Mouse (Mus musculus) myocyte (in vitro differentiated cells): ENCODE results near the gene Pex16. TPM values are rescaled to one million over a fixed set of nuclear protein-coding genes. Genes with fewer than 3 reads are reported as not detected.

Experiments
- H3K27me3 ChIP-seq: one replicate; pipeline ENCODE4 v1.6.1; 2011; ENCODE audit not compliant: control insufficient read depth, insufficient read depth, insufficient read length
- H3K36me3 ChIP-seq: one replicate; pipeline ENCODE4 v1.6.1; 2011; ENCODE audit not compliant: control insufficient read depth, insufficient read depth
- H3K4me2 ChIP-seq: one replicate; pipeline ENCODE4 v1.6.1; 2011; ENCODE audit warnings: low read depth, control low read depth
- H3K4me3 ChIP-seq: one replicate; pipeline ENCODE4 v1.5.1; 2011; ENCODE audit warnings: mild to moderate bottlenecking, control low read depth, moderate library complexity
- H3K79me2 ChIP-seq: one replicate; pipeline ENCODE4 v1.6.1; 2011; ENCODE audit not compliant: control insufficient read depth, insufficient read depth
- H3ac ChIP-seq: one replicate; pipeline ENCODE4 v1.6.1; 2011; ENCODE audit not compliant: control insufficient read depth, insufficient read length
- CEBPB ChIP-seq: IDR thresholded peaks from 2 replicates; pipeline ENCODE4 v1.6.1; 2011; ENCODE audit warnings: mild to moderate bottlenecking, moderate library complexity; ENCODE audit not compliant: poor library complexity, insufficient read depth, severe bottlenecking
- E2F4 ChIP-seq: IDR thresholded peaks from one replicate; pipeline ENCODE4 v1.6.1; 2011; ENCODE audit warnings: mild to moderate bottlenecking, control low read depth, moderate library complexity; ENCODE audit not compliant: insufficient read depth
- MAX ChIP-seq: IDR thresholded peaks from one replicate; pipeline ENCODE4 v1.6.1; 2011; ENCODE audit warnings: low read depth, mild to moderate bottlenecking, control low read depth
- MYOD1 ChIP-seq, 3 experiments: IDR thresholded peaks; one replicate each; pipeline ENCODE4 v1.6.1; 2011; ENCODE audit warnings: control low read depth in 2 of 3, low read depth in 2 of 3, mild to moderate bottlenecking in 2 of 3, moderate library complexity in 1 of 3; ENCODE audit not compliant: insufficient read length in 2 of 3, control insufficient read depth in 1 of 3
- MYOG ChIP-seq, 3 experiments: IDR thresholded peaks; one replicate each; pipeline ENCODE4 v1.6.1; 2011; ENCODE audit warnings: control low read depth in 2 of 3, low read depth in 2 of 3, mild to moderate bottlenecking in 2 of 3; ENCODE audit not compliant: insufficient read length in 2 of 3, control insufficient read depth in 1 of 3, insufficient read depth in 1 of 3
- POLR2A ChIP-seq: IDR thresholded peaks from one replicate; pipeline ENCODE4 v1.6.1; 2011; ENCODE audit warnings: low read depth, mild to moderate bottlenecking, control low read depth, moderate library complexity; ENCODE audit not compliant: insufficient read length
- POLR2AphosphoS2 ChIP-seq: IDR thresholded peaks from one replicate; pipeline ENCODE4 v1.6.1; 2011; ENCODE audit warnings: low read depth, control low read depth; ENCODE audit not compliant: insufficient read length
- REST ChIP-seq: IDR thresholded peaks from one replicate; pipeline ENCODE4 v1.6.1; 2011; ENCODE audit warnings: mild to moderate bottlenecking, control low read depth, moderate library complexity; ENCODE audit not compliant: insufficient read depth, insufficient read length
- SRF ChIP-seq: IDR thresholded peaks from one replicate; pipeline ENCODE4 v1.6.1; 2011; ENCODE audit warnings: low read depth; ENCODE audit not compliant: control insufficient read depth, insufficient read length
- TCF12 ChIP-seq: IDR thresholded peaks from one replicate; pipeline ENCODE4 v1.6.1; 2011; ENCODE audit warnings: mild to moderate bottlenecking, control low read depth; ENCODE audit not compliant: poor library complexity, insufficient read depth, severe bottlenecking
- TCF3 ChIP-seq: IDR thresholded peaks from one replicate; pipeline ENCODE4 v1.6.1; 2011; ENCODE audit warnings: low read depth, control low read depth; ENCODE audit not compliant: insufficient read length
- USF1 ChIP-seq: IDR thresholded peaks from one replicate; pipeline ENCODE4 v1.6.1; 2011; ENCODE audit warnings: low read depth, mild to moderate bottlenecking, control low read depth, moderate library complexity
- polyA plus RNA-seq: library from polyadenylated mRNA; unstranded; fragments of >200 nt; fragmentation: generic; extraction: Trizol; gene quantifications from one replicate; pipeline ENCODE4 v1.2.1, GENCODE M21; 2012; ENCODE audit warnings: missing spikeins

Pex16 gene
- polyA plus RNA-seq, 1 experiment, result 44.1 TPM

DNA sequence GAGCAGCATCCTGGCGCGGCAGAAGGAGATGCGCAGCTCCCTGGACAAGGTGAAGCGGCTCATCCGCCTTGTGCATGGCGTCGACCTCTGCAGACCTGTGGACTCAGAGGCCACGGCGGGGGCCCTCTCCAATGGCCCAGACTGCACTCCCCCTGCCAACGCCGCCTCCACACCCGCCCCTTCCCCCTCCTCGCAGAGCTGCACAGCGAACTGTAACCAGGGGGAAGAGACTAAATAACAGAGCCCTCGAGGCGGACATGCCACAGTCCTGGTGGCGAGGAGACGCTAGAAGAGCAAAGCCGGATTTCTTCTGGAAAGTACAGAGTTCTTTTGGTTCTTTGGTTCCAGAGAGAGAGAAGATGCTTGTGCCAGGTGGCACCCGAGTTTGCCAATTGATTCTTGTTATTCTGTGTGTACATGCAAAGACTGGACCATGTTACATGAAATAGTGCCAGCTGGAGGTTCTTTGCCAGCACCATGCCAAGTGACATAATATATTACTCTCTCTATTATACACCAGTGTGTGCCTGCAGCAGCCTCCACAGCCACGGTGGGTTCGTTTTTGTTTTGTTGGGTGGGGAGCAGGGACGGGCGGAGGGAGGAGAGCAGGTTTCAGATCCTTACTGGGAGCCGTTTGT, 14.2 kb upstream of the Pex16 start:
- TF ChIP-seq TCF12 (no peak), MAX (no peak), USF1 (no peak), SRF (no peak), MYOD1 (IDR thresholded peaks at IDR 0.05; ENCODE audit: control insufficient read depth in 1 of 3, insufficient read length in 2 of 3, low read depth in 2 of 3) (no peak), POLR2A (no peak), POLR2AphosphoS2 (no peak), CEBPB (no peak), MYOG (IDR thresholded peaks at IDR 0.05; ENCODE audit: control insufficient read depth in 1 of 3, insufficient read depth in 1 of 3, insufficient read length in 2 of 3, low read depth in 2 of 3) (no peak), TCF3 (no peak), E2F4 (no peak), REST (no peak)
- H3K27me3 ChIP-seq, result no peaks in the 10 kb centered on the region
- no peak overlapping the region for H3K4me3 ChIP-seq
- H3K36me3 ChIP-seq, result peaks cover 16% of the 10 kb centered on the region
- H3K4me2 ChIP-seq, result no peak overlapping the region
- no peaks in the 10 kb centered on the region for H3K79me2 ChIP-seq
- H3ac ChIP-seq, result no peak overlapping the region

DNA sequence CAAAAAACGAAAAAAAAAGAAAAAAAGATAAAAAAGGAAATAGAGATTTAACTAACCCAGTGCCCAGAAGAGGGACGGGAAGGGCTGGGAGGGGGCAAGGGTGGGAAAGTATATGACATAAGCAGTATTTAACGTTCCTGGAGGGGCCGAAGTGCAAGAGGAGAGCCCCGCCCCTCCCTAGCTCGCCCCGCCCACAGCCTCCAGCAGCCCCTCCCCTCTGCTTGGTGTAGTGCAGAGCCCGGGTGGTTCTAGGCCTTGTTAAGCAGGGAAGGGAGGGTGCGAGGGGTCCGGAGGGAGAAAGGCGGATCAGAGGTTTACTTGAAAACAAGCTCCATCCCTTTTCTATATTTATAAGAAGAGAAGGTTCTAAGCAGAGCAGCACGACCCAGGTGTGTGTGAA, 13.6 kb upstream of the Pex16 start:
- Histone ChIP-seq H3K79me2 (no peaks in the 10 kb centered on the region), H3ac (no peak overlapping the region), H3K4me3 (no peak overlapping the region), H3K4me2 (no peak overlapping the region), H3K36me3 (peaks cover 16% of the 10 kb centered on the region), H3K27me3 (no peaks in the 10 kb centered on the region)
- no peak for TF ChIP-seq MAX
- no peak for TF ChIP-seq CEBPB
- TF ChIP-seq MYOD1 (IDR thresholded peaks at IDR 0.05; ENCODE audit: control insufficient read depth in 1 of 3, insufficient read length in 2 of 3, low read depth in 2 of 3), result no peak
- TF ChIP-seq USF1, result no peak
- no peak for TF ChIP-seq TCF3
- TF ChIP-seq E2F4, result no peak
- TF ChIP-seq POLR2AphosphoS2, result no peak
- no peak for TF ChIP-seq TCF12
- no peak for TF ChIP-seq REST
- no peak for TF ChIP-seq POLR2A
- no peak for TF ChIP-seq SRF
- no peak for TF ChIP-seq MYOG (IDR thresholded peaks at IDR 0.05; ENCODE audit: control insufficient read depth in 1 of 3, insufficient read depth in 1 of 3, insufficient read length in 2 of 3, low read depth in 2 of 3)

- Histone ChIP-seq H3K27me3 (no peaks in the 10 kb centered on the region), H3K4me3 (no peak overlapping the region), H3K4me2 (no peak overlapping the region), H3K36me3 (peaks cover 12% of the 10 kb centered on the region), H3K79me2 (no peaks in the 10 kb centered on the region), H3ac (no peak overlapping the region)
- TF ChIP-seq E2F4, result no peak
- TF ChIP-seq MYOG (IDR thresholded peaks at IDR 0.05; ENCODE audit: control insufficient read depth in 1 of 3, insufficient read depth in 1 of 3, insufficient read length in 2 of 3, low read depth in 2 of 3), result no peak
- no peak for TF ChIP-seq USF1
Observed at GRCm38 (mm10) chr2:92361795-92362194, 12.7 kb upstream of the Pex16 start.

GRCm38 (mm10) chr2:92362571-92363228, 11.8 kb upstream of the Pex16 start:
- Histone ChIP-seq H3K4me3 (no peak overlapping the region), H3K79me2 (no peaks in the 10 kb centered on the region), H3K36me3 (peaks cover 10% of the 10 kb centered on the region), H3K27me3 (no peaks in the 10 kb centered on the region), H3ac (no peak overlapping the region), H3K4me2 (no peak overlapping the region)
- no peak for TF ChIP-seq MYOG (IDR thresholded peaks at IDR 0.05; ENCODE audit: control insufficient read depth in 1 of 3, insufficient read depth in 1 of 3, insufficient read length in 2 of 3, low read depth in 2 of 3)
- no peak for TF ChIP-seq CEBPB
- TF ChIP-seq MAX, result no peak
- TF ChIP-seq E2F4, result no peak
- no peak for TF ChIP-seq SRF
- TF ChIP-seq POLR2AphosphoS2, result no peak
- TF ChIP-seq USF1, result no peak
- no peak for TF ChIP-seq TCF3

DNA sequence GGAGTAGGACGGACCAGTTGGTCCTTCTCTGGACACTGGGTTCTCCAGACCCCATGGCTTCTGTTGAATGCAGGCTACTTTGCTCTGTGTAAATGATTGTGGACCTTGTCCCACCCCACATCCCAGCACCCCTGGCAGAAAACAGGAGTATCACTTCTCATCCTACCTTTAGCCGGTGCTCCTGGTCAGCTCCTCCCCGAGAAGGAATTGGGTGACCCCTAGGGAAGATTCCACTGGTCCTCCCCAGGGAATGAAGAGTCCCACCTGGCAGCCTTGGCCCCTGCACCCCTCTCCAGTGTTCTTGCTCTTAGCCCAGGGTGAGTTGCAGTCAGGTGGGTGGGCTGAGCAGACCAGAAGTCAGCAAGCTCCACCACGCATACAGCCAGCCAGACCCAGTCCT, 10.4 kb upstream of the Pex16 start:
- Histone ChIP-seq H3K36me3 (peaks cover 6% of the 10 kb centered on the region), H3K79me2 (no peaks in the 10 kb centered on the region), H3K4me3 (no peak overlapping the region), H3K4me2 (no peak overlapping the region), H3ac (no peak overlapping the region), H3K27me3 (no peaks in the 10 kb centered on the region)
- TF ChIP-seq SRF (no peak), MAX (no peak), POLR2AphosphoS2 (no peak), CEBPB (no peak)
